Mouse (Mus musculus) left cerebral cortex, postnatal 36 days (tissue): ENCODE data around the gene Hist1h4f. TPM values are rescaled to one million over a fixed set of nuclear protein-coding genes. Genes with fewer than 3 reads are reported as not detected.
"Not testable (repeated sequence)": the region's sequence is repeated elsewhere in the genome, so short reads cannot be mapped to it uniquely, and the experiment has no call there.

Source experiments
- DNase-seq, 2 experiments: peaks; one replicate each; pipeline ENCODE4 v3.0.0; 2021 to 2022; ENCODE audit warnings: low spot score in 2 of 2, mixed read lengths in 1 of 2
- intact Hi-C: fragments of 180-260 bp; cut with DNase I; formaldehyde crosslinking; loops from one replicate; pipeline ENCODE4 v1.15.1; 2025
- total RNA-seq, 2 experiments: library from RNA; stranded (reverse); gene quantifications; 2 replicates each; pipeline ENCODE4 v1.2.3; 2021

Gene Hist1h4f
- total RNA-seq: 100 to 1,000 TPM; 173 to 184 TPM

GRCm38 (mm10) chr13:23551146-23551834 is at the start of gene Hist1h4f:
TSS of gene Hist1h4f (minus strand) at chr13:23551648.
- intact Hi-C loops: not testable (repeated sequence)
- peak; percentile 91 to 93 for DNase-seq

- intact Hi-C loops: no loop called here
- peak; percentile 30 to 64 for DNase-seq
Measured at GRCm38 (mm10) chr13:23597957-23598356, 46.5 kb upstream of the Hist1h4f start.

GRCm38 (mm10) chr13:23595622-23596372 is 44.3 kb upstream of the Hist1h4f start:
- intact Hi-C loops: no loop called here
- no peak for DNase-seq

GRCm38 (mm10) chr13:23595185-23595584 is 43.7 kb upstream of the Hist1h4f start:
- DNase-seq: no peak
- intact Hi-C loops: no loop called here

GRCm38 (mm10) chr13:23593051-23593770 is 41.8 kb upstream of the Hist1h4f start:
- DNase-seq: no peak
- intact Hi-C loops: no loop called here

DNA sequence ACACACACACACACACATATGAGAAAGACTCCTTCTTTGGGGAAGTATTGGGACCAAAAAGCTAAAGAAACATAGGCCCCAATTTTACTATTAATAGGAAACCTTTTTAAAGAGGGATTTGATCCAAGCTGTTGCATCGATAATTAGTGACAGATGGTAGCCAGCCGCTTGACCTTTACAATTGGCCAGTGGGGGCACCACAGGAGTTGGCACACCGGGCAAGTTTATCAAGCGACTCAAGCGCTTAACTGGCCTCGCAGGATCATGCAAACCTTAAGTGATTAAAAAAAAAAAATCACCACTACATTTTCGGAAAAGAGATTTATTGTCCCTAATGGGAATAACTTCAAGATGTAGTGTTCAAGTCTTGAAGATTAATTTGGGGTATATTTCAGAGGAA is 41.2 kb upstream of the Hist1h4f start:
- intact Hi-C loops: no loop called here

DNA sequence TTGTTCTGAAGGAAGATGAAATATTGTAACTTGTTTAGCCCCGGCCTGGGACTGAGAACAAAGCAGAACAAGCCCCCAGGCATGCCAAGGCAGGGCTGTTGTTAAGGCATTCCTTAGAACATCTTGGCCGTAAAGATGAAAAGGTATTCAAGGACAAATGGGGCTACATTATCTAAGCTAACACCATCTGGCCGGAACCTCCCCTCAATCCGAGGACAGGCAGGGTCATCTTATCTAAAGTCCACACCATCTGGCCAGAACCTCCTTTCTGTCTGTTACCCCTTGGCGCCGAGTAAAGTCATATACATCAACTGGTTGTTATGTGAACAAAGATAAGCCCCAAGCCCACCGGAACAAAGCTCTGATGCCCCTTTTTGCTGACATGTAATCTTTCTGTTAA is 40.4 kb upstream of the Hist1h4f start:
- DNase-seq, intact Hi-C loops: not testable (repeated sequence)

More for the DNA sequence above, 41.2 kb upstream of the Hist1h4f start:
- DNase-seq: no peak

- intact Hi-C loops: no loop called here
- DNase-seq: no peak
Measured at GRCm38 (mm10) chr13:23591206-23591605, 39.8 kb upstream of the Hist1h4f start.

GRCm38 (mm10) chr13:23586940-23587225 is 35.4 kb upstream of the Hist1h4f start:
- intact Hi-C loops: loop anchor here (5.0 kb wide), 2 partner anchors 35 to 95 kb away; partner anchors contain the start of genes Hist1h1e, Hist1h2ac, Hist1h2bc and Hist1h2be
- no peak for DNase-seq

GRCm38 (mm10) chr13:23586099-23586939 is 34.9 kb upstream of the Hist1h4f start:
- no peak for DNase-seq
- intact Hi-C loops: loop anchor here (5.0 kb wide), 2 partner anchors 36 to 96 kb away; partner anchors contain the start of genes Hist1h1e, Hist1h2ac, Hist1h2bc and Hist1h2be

DNA sequence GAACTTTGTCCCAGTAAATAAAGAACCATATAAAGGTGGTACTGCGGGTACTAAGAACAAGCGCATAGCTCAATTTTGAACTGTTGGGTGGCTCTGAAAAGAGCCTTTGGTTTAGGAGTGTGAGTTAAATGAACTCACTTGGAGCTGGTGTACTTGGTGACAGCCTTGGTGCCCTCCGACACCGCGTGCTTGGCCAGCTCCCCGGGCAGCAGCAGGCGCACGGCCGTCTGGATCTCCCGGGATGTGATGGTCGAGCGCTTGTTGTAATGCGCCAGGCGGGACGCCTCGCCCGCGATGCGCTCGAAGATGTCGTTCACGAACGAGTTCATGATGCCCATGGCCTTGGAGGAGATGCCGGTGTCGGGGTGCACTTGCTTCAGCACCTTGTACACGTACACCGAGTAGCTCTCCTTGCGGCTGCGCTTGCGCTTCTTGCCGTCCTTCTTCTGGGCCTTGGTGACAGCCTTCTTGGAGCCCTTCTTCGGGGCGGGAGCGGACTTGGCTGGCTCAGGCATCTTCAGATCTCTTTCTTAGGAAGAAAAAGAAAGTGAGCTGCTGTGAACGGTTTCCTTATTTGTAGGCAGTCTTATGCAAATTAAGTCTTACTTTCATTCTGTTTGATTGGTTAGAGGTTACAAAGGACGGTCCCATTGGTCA is 34.1 kb upstream of the Hist1h4f start:
- intact Hi-C loops: loop anchor here (1.0 to 5.0 kb wide), 3 partner anchors 37 to 112 kb away; partner anchors contain the start of genes Hist1h1e, Hist1h2ac, Hist1h2bc and Hist1h2be
- peak; percentile 67 for DNase-seq

DNA sequence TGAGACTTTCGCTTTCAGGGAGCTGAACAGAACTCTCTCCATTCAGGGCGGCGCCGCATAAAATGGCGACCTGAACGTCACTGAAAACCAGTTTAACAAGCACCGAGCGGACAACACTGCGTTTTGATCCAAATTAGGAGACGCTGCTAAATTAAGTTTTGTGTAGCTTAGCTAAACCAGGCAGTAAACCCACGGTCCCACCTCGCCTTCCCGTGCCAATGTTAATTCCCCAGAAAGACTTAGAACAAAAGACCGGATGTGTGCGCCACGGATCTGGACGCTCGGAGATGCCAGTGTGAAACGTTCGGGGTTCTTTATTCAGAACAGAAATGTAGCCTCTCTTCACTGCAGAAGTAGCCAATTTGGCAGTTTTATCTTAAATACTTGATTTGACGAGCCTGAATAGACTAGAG is 33.6 kb upstream of the Hist1h4f start:
- intact Hi-C loops: loop anchor here (1.0 to 5.0 kb wide), 3 partner anchors 37 to 112 kb away; partner anchors contain the start of genes Hist1h1e, Hist1h2ac, Hist1h2bc and Hist1h2be
- DNase-seq: peak; percentile 76 to 77

- intact Hi-C loops: loop anchor here (5.0 kb wide), 2 partner anchors 52 to 158 kb away; partner anchors contain the start of genes Hist1h2af and Hist1h4h
- no peak for DNase-seq
Measured at GRCm38 (mm10) chr13:23584331-23584730, 32.9 kb upstream of the Hist1h4f start.

DNA sequence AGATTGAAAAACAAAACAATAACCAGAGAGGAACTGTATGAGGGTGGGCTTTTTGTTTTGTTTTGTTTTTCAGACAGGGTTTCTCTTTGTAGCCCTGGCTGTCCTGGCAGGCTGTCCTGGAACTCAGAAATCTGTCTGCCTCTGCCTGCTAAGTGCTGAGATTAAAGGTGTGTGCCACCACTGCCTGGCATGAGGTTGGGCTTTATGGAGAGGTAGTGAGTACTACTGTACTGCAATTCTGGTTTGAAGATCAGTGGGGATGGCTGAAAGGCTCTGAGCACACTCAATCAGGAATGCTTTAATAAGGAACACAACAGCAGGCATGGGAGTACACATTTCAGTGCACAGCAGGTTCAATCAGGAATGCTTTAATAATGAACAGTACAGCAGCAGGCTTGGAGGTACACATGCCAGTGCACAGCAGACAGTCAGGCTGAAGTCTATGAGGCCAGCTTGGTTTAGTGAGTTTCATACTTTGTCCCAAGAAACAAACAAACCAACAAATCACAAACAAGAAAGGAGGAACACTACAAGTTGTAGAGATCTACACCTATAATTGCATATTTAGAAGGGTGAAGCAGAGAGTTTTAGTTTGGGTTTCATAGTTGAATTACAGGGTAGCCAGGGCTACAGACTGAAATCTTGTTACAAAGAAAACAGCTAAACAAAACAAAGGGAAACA is 32.1 kb upstream of the Hist1h4f start:
- intact Hi-C loops: loop anchor here (5.0 kb wide), 2 partner anchors 51 to 159 kb away; partner anchors contain the start of genes Hist1h2af and Hist1h4h
- DNase-seq: no peak

- intact Hi-C loops: loop anchor here (5.0 kb wide), 2 partner anchors 50 to 160 kb away; partner anchors contain the start of genes Hist1h2af and Hist1h4h
- no peak for DNase-seq
Measured at GRCm38 (mm10) chr13:23582219-23583056, 31.0 kb upstream of the Hist1h4f start.

GRCm38 (mm10) chr13:23581408-23582218 is 30.2 kb upstream of the Hist1h4f start, which contains the start of gene Hist1h4d:
TSS of gene Hist1h4d (plus strand) at chr13:23581598.
- peak; percentile 98 for DNase-seq
- intact Hi-C loops: loop anchor here (5.0 kb wide), 2 partner anchors 49 to 161 kb away; partner anchors contain the start of genes Hist1h2af and Hist1h4h
